Mouse (Mus musculus) kidney, adult 9 months (tissue): ENCODE measurements around the gene Tab1.

Source experiments
- DNase-seq: peaks from one replicate; pipeline ENCODE4 v3.0.0; 2022

The Tab1 gene

GRCm38 (mm10) chr15:80169484-80169883 is 36.6 kb downstream of the Tab1 start:
- DNase-seq, result no peak

- DNase-seq, result peak; percentile 88
These were observed 37.4 kb downstream of the Tab1 start for GRCm38 (mm10) chr15:80170357-80170756.

GRCm38 (mm10) chr15:80171286-80171685 is 38.4 kb downstream of the Tab1 start:
- no peak for DNase-seq

GRCm38 (mm10) chr15:80171791-80172190 is 38.9 kb downstream of the Tab1 start:
- DNase-seq, result peak; percentile 69

- peak; percentile 70 for DNase-seq
These were observed 40.3 kb downstream of the Tab1 start, which contains the start of gene Mgat3 for GRCm38 (mm10) chr15:80173001-80173771. Gene Mgat3 (plus strand): TSS chr15:80173721.

GRCm38 (mm10) chr15:80173781-80174597 is 41.1 kb downstream of the Tab1 start:
- no peak for DNase-seq

- DNase-seq, result no peak
These were observed 41.6 kb downstream of the Tab1 start for GRCm38 (mm10) chr15:80174598-80174875.

- DNase-seq, result no peak
These were observed 42.4 kb downstream of the Tab1 start for GRCm38 (mm10) chr15:80175316-80175715.

- DNase-seq, result no peak
These were observed 42.8 kb downstream of the Tab1 start for GRCm38 (mm10) chr15:80175756-80176155.

GRCm38 (mm10) chr15:80181561-80181960 is 48.6 kb downstream of the Tab1 start:
- peak; percentile 85 for DNase-seq

- no peak for DNase-seq
These were observed 49.3 kb downstream of the Tab1 start for GRCm38 (mm10) chr15:80182072-80182700.

GRCm38 (mm10) chr15:80188927-80189326 is 56.0 kb downstream of the Tab1 start:
- peak; percentile 94 for DNase-seq

- peak; percentile 88 for DNase-seq
These were observed 57.1 kb downstream of the Tab1 start for GRCm38 (mm10) chr15:80190075-80190474.

- DNase-seq, result peak; percentile 89
These were observed 58.8 kb downstream of the Tab1 start for GRCm38 (mm10) chr15:80191585-80192245.

GRCm38 (mm10) chr15:80192246-80192585 is 59.3 kb downstream of the Tab1 start:
- DNase-seq, result no peak

- peak; percentile 51 for DNase-seq
These were observed 59.9 kb downstream of the Tab1 start for GRCm38 (mm10) chr15:80192847-80193246.

GRCm38 (mm10) chr15:80199556-80199955 is 66.6 kb downstream of the Tab1 start:
- DNase-seq, result no peak

- DNase-seq, result peak; percentile 69
These were observed 69.3 kb downstream of the Tab1 start for GRCm38 (mm10) chr15:80202111-80202775.

GRCm38 (mm10) chr15:80203406-80203805 is 70.5 kb downstream of the Tab1 start:
- DNase-seq, result no peak

- DNase-seq, result no peak
These were observed 73.2 kb downstream of the Tab1 start for GRCm38 (mm10) chr15:80206057-80206565.

GRCm38 (mm10) chr15:80208446-80208845 is 75.5 kb downstream of the Tab1 start:
- peak; percentile 84 for DNase-seq
